Mouse (Mus musculus): ENCODE results near the gene Lmna.

Gene Lmna

GRCm38 (mm10) chr3:88447676-88448183 lies 62.0 kb downstream of the Lmna start:
- DNase-seq (ENCODE audit: low read depth), result no peak

GRCm38 (mm10) chr3:88446471-88447123 lies 63.2 kb downstream of the Lmna start:
- no peak for DNase-seq (ENCODE audit: low read depth)

GRCm38 (mm10) chr3:88442888-88443287 lies 66.9 kb downstream of the Lmna start:
- DNase-seq (ENCODE audit: low read depth), result no peak

- no peak for DNase-seq (ENCODE audit: low read depth)
These were observed 67.3 kb downstream of the Lmna start for GRCm38 (mm10) chr3:88442488-88442887.

GRCm38 (mm10) chr3:88440500-88441381 lies 69.0 kb downstream of the Lmna start:
- DNase-seq (ENCODE audit: low read depth), result peak; percentile 34

GRCm38 (mm10) chr3:88439582-88439981 lies 70.2 kb downstream of the Lmna start:
- DNase-seq (ENCODE audit: low read depth), result no peak

GRCm38 (mm10) chr3:88437454-88437853 lies 72.3 kb downstream of the Lmna start:
- no peak for DNase-seq (ENCODE audit: low read depth)

GRCm38 (mm10) chr3:88436395-88437201 lies 73.2 kb downstream of the Lmna start:
- DNase-seq (ENCODE audit: low read depth), result no peak

GRCm38 (mm10) chr3:88435515-88435914 lies 74.2 kb downstream of the Lmna start:
- no peak for DNase-seq (ENCODE audit: low read depth)
